Mouse (Mus musculus): ENCODE data around the gene Chchd1.
"Not testable (repeated sequence)": the region's sequence is repeated elsewhere in the genome, so short reads cannot be mapped to it uniquely, and the experiment has no call there.

The Chchd1 gene

GRCm38 (mm10) chr14:20686576-20686975, 16.2 kb upstream of the Chchd1 start:
- no peak for DNase-seq (ENCODE audit: low read depth, low spot score)

GRCm38 (mm10) chr14:20689009-20689408, 13.8 kb upstream of the Chchd1 start:
- DNase-seq (ENCODE audit: low read depth, low spot score) = no peak

GRCm38 (mm10) chr14:20691772-20692171, 11.0 kb upstream of the Chchd1 start:
- DNase-seq (ENCODE audit: low read depth, low spot score) = no peak

- DNase-seq (ENCODE audit: low read depth, low spot score) = no peak
Measured at GRCm38 (mm10) chr14:20693589-20694101, 9.2 kb upstream of the Chchd1 start.

GRCm38 (mm10) chr14:20694185-20694883, 8.5 kb upstream of the Chchd1 start:
- DNase-seq (ENCODE audit: low read depth, low spot score) = no peak

GRCm38 (mm10) chr14:20694884-20695760, 7.7 kb upstream of the Chchd1 start, which contains the start of gene Fut11:
Gene Fut11 (plus strand): TSS chr14:20694968.
- peak; percentile 65 for DNase-seq (ENCODE audit: low read depth, low spot score)

- DNase-seq (ENCODE audit: low read depth, low spot score) = no peak
Measured at GRCm38 (mm10) chr14:20695761-20696520, 6.9 kb upstream of the Chchd1 start.

- no peak for DNase-seq (ENCODE audit: low read depth, low spot score)
Measured at GRCm38 (mm10) chr14:20696986-20697385, 5.8 kb upstream of the Chchd1 start.

GRCm38 (mm10) chr14:20698515-20698914, 4.3 kb upstream of the Chchd1 start:
- DNase-seq (ENCODE audit: low read depth, low spot score) = no peak

GRCm38 (mm10) chr14:20700362-20700761, 2.4 kb upstream of the Chchd1 start:
- no peak for DNase-seq (ENCODE audit: low read depth, low spot score)

- no peak for DNase-seq (ENCODE audit: low read depth, low spot score)
Measured at GRCm38 (mm10) chr14:20701554-20701953, 1.3 kb upstream of the Chchd1 start.

- no peak for DNase-seq (ENCODE audit: low read depth, low spot score)
Measured at GRCm38 (mm10) chr14:20702096-20702740, 588 bp upstream of the Chchd1 start.

- DNase-seq (ENCODE audit: low read depth, low spot score) = not testable (repeated sequence)
Measured at GRCm38 (mm10) chr14:20703461-20703860, 655 bp downstream of the Chchd1 start.

- peak; percentile 74 for DNase-seq (ENCODE audit: low read depth, low spot score)
Measured at GRCm38 (mm10) chr14:20707201-20708190, 4.7 kb downstream of the Chchd1 start, which contains the start of gene Zswim8. Gene Zswim8 (plus strand): TSS chr14:20707552.

GRCm38 (mm10) chr14:20708239-20708638, 5.4 kb downstream of the Chchd1 start:
- no peak for DNase-seq (ENCODE audit: low read depth, low spot score)

GRCm38 (mm10) chr14:20713832-20714231, 11.0 kb downstream of the Chchd1 start:
- no peak for DNase-seq (ENCODE audit: low read depth, low spot score)

GRCm38 (mm10) chr14:20718443-20718842, 15.6 kb downstream of the Chchd1 start:
- DNase-seq (ENCODE audit: low read depth, low spot score) = no peak

- DNase-seq (ENCODE audit: low read depth, low spot score) = no peak
Measured at GRCm38 (mm10) chr14:20719767-20720166, 17.0 kb downstream of the Chchd1 start.

- no peak for DNase-seq (ENCODE audit: low read depth, low spot score)
Measured at GRCm38 (mm10) chr14:20721371-20721770, 18.6 kb downstream of the Chchd1 start.

- no peak for DNase-seq (ENCODE audit: low read depth, low spot score)
Measured at GRCm38 (mm10) chr14:20723006-20723405, 20.2 kb downstream of the Chchd1 start.

All from c-Kit-negative CD71-positive TER-119-positive erythroid progenitor cells, embryonic 14.5 days (primary cell).